Mouse (Mus musculus) limb, embryonic 11.5 days (tissue): ENCODE measurements around the gene Col19a1. TPM values are rescaled to one million over a fixed set of nuclear protein-coding genes. Genes with fewer than 3 reads are reported as not detected.
A peak's percentile ranks its signal among the peaks of the same experiment; 100 is the strongest.

Source experiments
- ATAC-seq: fragments of 200-750 bp; cut with Nextera tagmentation; 2 replicates; pipeline ENCODE4 v1.8.0; 2017; ENCODE audit warnings: low read depth; ENCODE audit not compliant: insufficient number of reproducible peaks, low FRiP score, low TSS enrichment
- DNase-seq: peaks from one replicate; pipeline ENCODE4 v3.0.0-alpha.2; 2015; ENCODE audit warnings: low spot score
- H3K27ac ChIP-seq: fragments of 300-500 bp; sonication (generic); replicated peaks from 2 replicates; pipeline ENCODE4 v1.5.1; 2014; ENCODE audit warnings: low read depth, mild to moderate bottlenecking, low read length
- H3K27me3 ChIP-seq: fragments of 300-500 bp; sonication (generic); 2 replicates; pipeline ENCODE4 v1.6.1; 2014; ENCODE audit warnings: mild to moderate bottlenecking, low read length, mixed read lengths; ENCODE audit not compliant: control insufficient read depth, insufficient read depth
- H3K36me3 ChIP-seq: fragments of 300-500 bp; sonication (generic); 2 replicates; pipeline ENCODE4 v1.6.1; 2014; ENCODE audit warnings: mild to moderate bottlenecking, low read length, moderate library complexity, mixed read lengths; ENCODE audit not compliant: control insufficient read depth, insufficient read depth
- H3K4me1 ChIP-seq: fragments of 300-500 bp; sonication (generic); 2 replicates; pipeline ENCODE4 v1.6.1; 2014; ENCODE audit warnings: low read length, mixed read lengths; ENCODE audit not compliant: control insufficient read depth, insufficient read depth
- H3K4me2 ChIP-seq: fragments of 300-500 bp; sonication (generic); 2 replicates; pipeline ENCODE4 v1.6.1; 2014; ENCODE audit warnings: low read depth, mild to moderate bottlenecking, moderate library complexity; ENCODE audit not compliant: severe bottlenecking
- H3K4me3 ChIP-seq: fragments of 300-500 bp; sonication (generic); 2 replicates; pipeline ENCODE4 v1.5.1; 2014; ENCODE audit warnings: low read depth, low read length
- H3K9ac ChIP-seq: fragments of 300-500 bp; sonication (generic); 2 replicates; pipeline ENCODE4 v1.6.1; 2014; ENCODE audit warnings: mild to moderate bottlenecking, low read length
- H3K9me3 ChIP-seq: fragments of 300-500 bp; sonication (generic); 2 replicates; pipeline ENCODE4 v1.6.1; 2016; ENCODE audit warnings: low read length; ENCODE audit not compliant: control insufficient read depth
- WGBS: fragments of 180-500 bp; shearing (Covaris S2); extraction: QIAGEN DNeasy Blood & Tissue Kit; methylation state at CpG from one replicate; pipeline ENCODE4 v1.1.7; 2014; 5-methylcytosine and 5-hydroxymethylcytosine counted together
- polyA plus RNA-seq: library from polyadenylated mRNA; unstranded; fragments of >200 nt; fragmentation: Nextera tagmentation; extraction: Ambion mirVana; gene quantifications from 2 replicates; pipeline ENCODE4 v1.2.1, GENCODE M21; 2014

Col19a1 gene
- polyA plus RNA-seq, 1 experiment from 2014 or later: 0.87 TPM

GRCm38 (mm10) chr1:24240039-24240691, 347.1 kb downstream of the Col19a1 start:
- no peaks in the 10 kb centered on the region for H3K36me3 ChIP-seq
- no peak overlapping the region for H3K9ac ChIP-seq
- H3K27me3 ChIP-seq: no peaks in the 10 kb centered on the region
- no peak overlapping the region for H3K4me3 ChIP-seq
- DNase-seq (peak; percentile 45), ATAC-seq (0 out of 2 replicates have a peak, but pooled peaks have one; percentile 36)
- H3K9me3 ChIP-seq: no peaks in the 10 kb centered on the region
- H3K27ac ChIP-seq: no peak overlapping the region
- H3K4me1 ChIP-seq: peaks cover 3% of the 10 kb centered on the region
- no peak overlapping the region for H3K4me2 ChIP-seq
- WGBS: 11% methylated on average over 8 of the region's 8 CpGs

GRCm38 (mm10) chr1:24236330-24236729, 350.9 kb downstream of the Col19a1 start:
- H3K27me3 ChIP-seq: no peaks in the 10 kb centered on the region
- peaks cover under 1% of the 10 kb centered on the region for H3K4me1 ChIP-seq
- H3K27ac ChIP-seq: no peak overlapping the region
- no peaks in the 10 kb centered on the region for H3K9me3 ChIP-seq
- H3K36me3 ChIP-seq: no peaks in the 10 kb centered on the region
- no peak overlapping the region for H3K9ac ChIP-seq
- ATAC-seq (no peak), DNase-seq (no peak)
- WGBS: 85% methylated on average over 1 of the region's 1 CpGs
- H3K4me2 ChIP-seq: no peak overlapping the region
- no peak overlapping the region for H3K4me3 ChIP-seq

GRCm38 (mm10) chr1:24231504-24232270, 355.6 kb downstream of the Col19a1 start:
- Histone ChIP-seq H3K36me3 (no peaks in the 10 kb centered on the region), H3K4me1 (0 out of 2 replicates have a peak, but pooled peaks cover 2% of the 10 kb centered on the region), H3K27me3 (no peaks in the 10 kb centered on the region), H3K4me3 (no peak overlapping the region), H3K9me3 (no peaks in the 10 kb centered on the region), H3K9ac (no peak overlapping the region), H3K4me2 (no peak overlapping the region), H3K27ac (no peak overlapping the region)
- no peak for ATAC-seq
- DNase-seq: no peak
- WGBS: 76% methylated on average over 3 of the region's 3 CpGs

- no peaks in the 10 kb centered on the region for H3K9me3 ChIP-seq
- no peak for ATAC-seq
- no peak overlapping the region for H3K27ac ChIP-seq
- H3K4me3 ChIP-seq: no peak overlapping the region
- no peaks in the 10 kb centered on the region for H3K36me3 ChIP-seq
- no peaks in the 10 kb centered on the region for H3K27me3 ChIP-seq
- 0 out of 2 replicates have a peak, but pooled peaks cover 2% of the 10 kb centered on the region for H3K4me1 ChIP-seq
- no peak overlapping the region for H3K9ac ChIP-seq
- DNase-seq: no peak
- WGBS: 43% methylated on average over 8 of the region's 8 CpGs
- H3K4me2 ChIP-seq: no peak overlapping the region
These were observed 356.8 kb downstream of the Col19a1 start for GRCm38 (mm10) chr1:24230428-24230827.

- H3K9me3 ChIP-seq: no peaks in the 10 kb centered on the region
- no peaks in the 10 kb centered on the region for H3K27me3 ChIP-seq
- ATAC-seq (no peak), DNase-seq (no peak)
- H3K9ac ChIP-seq: no peak overlapping the region
- 0 out of 2 replicates have a peak, but pooled peaks cover 2% of the 10 kb centered on the region for H3K4me1 ChIP-seq
- 82% methylated on average over 1 of the region's 1 CpGs for WGBS
- H3K4me3 ChIP-seq: no peak overlapping the region
- H3K36me3 ChIP-seq: no peaks in the 10 kb centered on the region; the same call in 1 of the 2 replicates
- no peak overlapping the region for H3K27ac ChIP-seq
- H3K4me2 ChIP-seq: no peak overlapping the region
These were observed 357.7 kb downstream of the Col19a1 start for GRCm38 (mm10) chr1:24229552-24229951.

- H3K36me3 ChIP-seq: no peaks in the 10 kb centered on the region; the same call in 1 of the 2 replicates
- H3K4me2 ChIP-seq: no peak overlapping the region
- no peaks in the 10 kb centered on the region for H3K27me3 ChIP-seq
- 87% methylated on average over 6 of the region's 6 CpGs for WGBS
- no peak overlapping the region for H3K9ac ChIP-seq
- H3K9me3 ChIP-seq: no peaks in the 10 kb centered on the region
- H3K27ac ChIP-seq: no peak overlapping the region
- no peak for ATAC-seq
- DNase-seq: no peak
- 0 out of 2 replicates have a peak, but pooled peaks cover 2% of the 10 kb centered on the region for H3K4me1 ChIP-seq
- H3K4me3 ChIP-seq: no peak overlapping the region
These were observed 360.1 kb downstream of the Col19a1 start for GRCm38 (mm10) chr1:24226941-24227711.

GRCm38 (mm10) chr1:24225825-24226526, 361.3 kb downstream of the Col19a1 start:
- DNase-seq: peak; percentile 52
- H3K9me3 ChIP-seq: no peaks in the 10 kb centered on the region
- H3K9ac ChIP-seq: no peak overlapping the region
- 0 out of 2 replicates have a peak overlapping the region, but pooled peaks have one; percentile 5 for H3K27ac ChIP-seq
- H3K4me1 ChIP-seq: 0 out of 2 replicates have a peak, but pooled peaks cover 2% of the 10 kb centered on the region
- H3K4me3 ChIP-seq: no peak overlapping the region
- ATAC-seq: peak; percentile 91
- H3K27me3 ChIP-seq: no peaks in the 10 kb centered on the region
- 65% methylated on average over 4 of the region's 4 CpGs for WGBS
- H3K4me2 ChIP-seq: no peak overlapping the region
- no peaks in the 10 kb centered on the region; the same call in 1 of the 2 replicates for H3K36me3 ChIP-seq
